Mouse (Mus musculus) testis, adult 2 months (tissue): Measurements from ENCODE around the gene Adgrg1.

Experiments
- CTCF ChIP-seq: fragments of 200-500 bp; IDR thresholded peaks from 2 replicates; pipeline ENCODE4 v1.5.1; 2012; ENCODE audit warnings: low read depth, mild to moderate bottlenecking, inconsistent platforms, low read length, moderate library complexity; ENCODE audit not compliant: control insufficient read depth, insufficient read depth, insufficient replicate concordance
- POLR2A ChIP-seq: fragments of 200-500 bp; IDR thresholded peaks from 2 replicates; pipeline ENCODE4 v1.6.1; 2012; ENCODE audit warnings: low read depth, mild to moderate bottlenecking, inconsistent platforms, low read length, moderate library complexity; ENCODE audit not compliant: control insufficient read depth

GRCm38 (mm10) chr8:94962201-94962600, 12.3 kb upstream of the Adgrg1 start:
- TF ChIP-seq CTCF (no peak), POLR2A (no peak)
